19 mouse cellular contexts compared by ENCODE assay signal in the genomic region with DNA sequence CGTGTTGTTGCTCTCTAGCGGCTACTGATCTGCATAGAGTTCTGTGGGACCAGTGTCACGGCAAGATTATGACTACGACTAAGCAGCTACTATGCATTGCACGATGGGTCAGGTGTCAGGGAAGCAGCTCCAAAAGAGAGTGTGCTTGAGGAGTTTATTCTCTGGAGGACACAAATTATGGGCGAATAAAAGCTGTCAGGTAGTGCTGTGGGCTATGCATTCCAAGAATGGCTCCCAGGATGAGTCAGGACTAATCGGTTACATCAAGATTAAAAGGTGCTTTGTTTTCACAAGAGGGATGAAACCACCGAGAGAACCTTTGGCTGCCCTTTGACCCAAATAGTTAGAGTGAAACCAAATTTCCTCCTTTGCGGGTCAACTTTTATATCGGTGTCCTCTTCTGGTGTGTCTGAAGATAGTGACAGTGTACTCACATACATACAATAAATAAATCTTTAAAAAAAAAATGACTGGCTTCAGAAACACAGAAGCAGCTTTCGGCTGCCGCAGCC. TPM values are rescaled to one million over a fixed set of nuclear protein-coding genes. Genes with fewer than 3 reads are reported as not detected.
DNase-seq lines count a peak whose midpoint lies in the region; ATAC-seq and TF ChIP-seq lines count a peak whose summit lies in the region.
"Had no signal": no experiment of that assay in that cellular context is flagged by ENCODE, and none has a peak within 500 bp of the region (broad histone marks: within the 10 kb centered on the region; RNA-seq: fewer than 3 reads in every experiment).

No protein-coding gene starts in this region.

- no peak overlapping the region for H3K9ac ChIP-seq in forebrain, embryonic 15.5 days (replicated peaks)
- H3K9ac ChIP-seq in midbrain, embryonic 13.5 days (replicated peaks) = no peak overlapping the region
- H3K9ac ChIP-seq in midbrain, embryonic 11.5 days (ENCODE audit: low read length) = no peak overlapping the region
- H3K9ac ChIP-seq in intestine, embryonic 16.5 days (ENCODE audit: low read depth, low read length) = no peak overlapping the region
- H3K9ac ChIP-seq in heart, adult 2 months (ENCODE audit: low read depth, low read length) = no peak overlapping the region
- H3K9ac ChIP-seq: embryonic facial prominence, embryonic 15.5 days; heart, embryonic 15.5 days; liver, embryonic 14.5 days; neural tube, embryonic 12.5 days had no signal

- no peak overlapping the region for H3K4me3 ChIP-seq in forebrain, embryonic 10.5 days
- no peak overlapping the region for H3K4me3 ChIP-seq in forebrain, embryonic 15.5 days
- H3K4me3 ChIP-seq in midbrain, embryonic 13.5 days (replicated peaks) = no peak overlapping the region
- no peak overlapping the region for H3K4me3 ChIP-seq in midbrain, embryonic 11.5 days (ENCODE audit: low read depth, low read length)
- H3K4me3 ChIP-seq in intestine, embryonic 16.5 days (ENCODE audit: low read length) = no peak overlapping the region
- H3K4me3 ChIP-seq in heart, adult 2 months = no peak overlapping the region
- H3K4me3 ChIP-seq: embryonic facial prominence, embryonic 15.5 days; heart, embryonic 15.5 days; megakaryocyte, embryonic 14.5 days; neural tube, embryonic 12.5 days had no signal

- H3K27ac ChIP-seq in forebrain, embryonic 10.5 days = peak overlapping the region; percentile 48; the same call in 1 of the 2 replicates
- no peak overlapping the region for H3K27ac ChIP-seq in forebrain, embryonic 15.5 days (replicated peaks)
- peak overlapping the region; percentile 77 for H3K27ac ChIP-seq in midbrain, embryonic 13.5 days
- no peak overlapping the region for H3K27ac ChIP-seq in midbrain, embryonic 11.5 days (ENCODE audit: low read depth, low read length)
- H3K27ac ChIP-seq in intestine, embryonic 16.5 days (ENCODE audit: low read length) = no peak overlapping the region
- no peak overlapping the region for H3K27ac ChIP-seq in heart, adult 2 months
- H3K27ac ChIP-seq: embryonic facial prominence, embryonic 15.5 days; heart, embryonic 15.5 days; liver, embryonic 14.5 days had no signal

- peaks cover 31% of the 10 kb centered on the region for H3K36me3 ChIP-seq in forebrain, embryonic 10.5 days (replicated peaks)
- H3K36me3 ChIP-seq in forebrain, embryonic 15.5 days = peaks cover 11% of the 10 kb centered on the region
- H3K36me3 ChIP-seq in midbrain, embryonic 13.5 days = peaks cover 12% of the 10 kb centered on the region; the same call in 1 of the 2 replicates
- no peaks in the 10 kb centered on the region for H3K36me3 ChIP-seq in midbrain, embryonic 11.5 days (ENCODE audit: control insufficient read depth, insufficient read depth, low read length)
- peaks cover 5% of the 10 kb centered on the region for H3K36me3 ChIP-seq in intestine, embryonic 16.5 days (ENCODE audit: control insufficient read depth, insufficient read depth, low read length)
- no peaks in the 10 kb centered on the region for H3K36me3 ChIP-seq in heart, adult 2 months (ENCODE audit: control insufficient read depth, insufficient read depth, low read length)
- H3K36me3 ChIP-seq: neural tube, embryonic 12.5 days had no signal

- H3K27me3 ChIP-seq in forebrain, embryonic 10.5 days (ENCODE audit: poor library complexity, severe bottlenecking) = no peaks in the 10 kb centered on the region
- no peaks in the 10 kb centered on the region for H3K27me3 ChIP-seq in forebrain, embryonic 15.5 days
- H3K27me3 ChIP-seq in midbrain, embryonic 13.5 days = no peaks in the 10 kb centered on the region
- H3K27me3 ChIP-seq in midbrain, embryonic 11.5 days (ENCODE audit: control insufficient read depth, insufficient read depth, low read length) = no peaks in the 10 kb centered on the region
- H3K27me3 ChIP-seq in intestine, embryonic 16.5 days (replicated peaks; ENCODE audit: control insufficient read depth, insufficient read depth, low read length) = no peaks in the 10 kb centered on the region
- no peaks in the 10 kb centered on the region for H3K27me3 ChIP-seq in heart, adult 2 months (ENCODE audit: control insufficient read depth, insufficient read depth, low read length)
- H3K27me3 ChIP-seq: embryonic facial prominence, embryonic 15.5 days; heart, embryonic 15.5 days; neural tube, embryonic 12.5 days had no signal

- no peak overlapping the region for H3K4me2 ChIP-seq in forebrain, embryonic 15.5 days (replicated peaks)
- no peak overlapping the region for H3K4me2 ChIP-seq in midbrain, embryonic 13.5 days (replicated peaks)
- no peak overlapping the region for H3K4me2 ChIP-seq in midbrain, embryonic 11.5 days
- H3K4me2 ChIP-seq in intestine, embryonic 16.5 days (ENCODE audit: low read depth, low read length) = no peak overlapping the region
- H3K4me2 ChIP-seq: embryonic facial prominence, embryonic 15.5 days; heart, embryonic 15.5 days; neural tube, embryonic 12.5 days had no signal

- TF ChIP-seq EP300 in heart, adult 2 months (IDR thresholded peaks at IDR 0.05; ENCODE audit: insufficient read depth, low read depth, low read length) = no peak

- 80% methylated on average over 12 of the region's 12 CpGs for WGBS in forebrain, embryonic 10.5 days
- WGBS in forebrain, embryonic 15.5 days = 78% methylated on average over 12 of the region's 12 CpGs
- WGBS in midbrain, embryonic 13.5 days = 76% methylated on average over 12 of the region's 12 CpGs
- WGBS in midbrain, embryonic 11.5 days = 80% methylated on average over 12 of the region's 12 CpGs
- 58% methylated on average over 12 of the region's 12 CpGs for WGBS in intestine, embryonic 16.5 days
- 65% methylated on average over 12 of the region's 12 CpGs for WGBS in heart, adult 2 months

- no peak for TF ChIP-seq POLR2A in heart, adult 2 months (IDR thresholded peaks at IDR 0.05; ENCODE audit: insufficient read depth, low read depth, low read length)

- no peak for DNase-seq in forebrain, embryonic 10.5 days (ENCODE audit: extremely low spot score, low spot score)
- DNase-seq in midbrain, embryonic 11.5 days (ENCODE audit: low spot score, missing footprints) = no peak
- DNase-seq in heart, adult 2 months = no peak
- DNase-seq in testis, postnatal 14 days (ENCODE audit: low spot score) = no peak
- DNase-seq in adrenal gland, postnatal 4 days (ENCODE audit: low spot score in 2 of 2) = no peak
- DNase-seq: adrenal gland, postnatal 14 days; cerebellum, adult 9-10 months; gastrocnemius, postnatal 36 days; kidney, postnatal 14 days; lung, postnatal 10 days; thymus, postnatal 14 days had no signal

- peaks cover 24% of the 10 kb centered on the region for H3K4me1 ChIP-seq in forebrain, embryonic 10.5 days
- peaks cover 8% of the 10 kb centered on the region for H3K4me1 ChIP-seq in forebrain, embryonic 15.5 days
- H3K4me1 ChIP-seq in midbrain, embryonic 13.5 days (replicated peaks) = peaks cover 26% of the 10 kb centered on the region
- no peaks in the 10 kb centered on the region; the same call in 1 of the 2 replicates for H3K4me1 ChIP-seq in midbrain, embryonic 11.5 days (ENCODE audit: control insufficient read depth, insufficient read depth, low read length)
- no peaks in the 10 kb centered on the region for H3K4me1 ChIP-seq in intestine, embryonic 16.5 days (ENCODE audit: control insufficient read depth, insufficient read depth, low read length)
- peaks cover 1% of the 10 kb centered on the region; the same call in 1 of the 2 replicates for H3K4me1 ChIP-seq in heart, adult 2 months (ENCODE audit: control insufficient read depth, insufficient read depth, low read length)
- H3K4me1 ChIP-seq: embryonic facial prominence, embryonic 15.5 days; heart, embryonic 15.5 days had no signal

- TF ChIP-seq CTCF in heart, adult 2 months (IDR thresholded peaks at IDR 0.05) = no peak

- ATAC-seq in forebrain, embryonic 15.5 days (replicated peaks) = no peak
- no peak for ATAC-seq in midbrain, embryonic 13.5 days
- ATAC-seq in midbrain, embryonic 11.5 days (ENCODE audit: low FRiP score) = no peak
- ATAC-seq in intestine, embryonic 16.5 days = 0 out of 2 replicates have a peak, but pooled peaks have one; percentile 21

- no peaks in the 10 kb centered on the region for H3K9me3 ChIP-seq in forebrain, embryonic 10.5 days
- H3K9me3 ChIP-seq in forebrain, embryonic 15.5 days = no peaks in the 10 kb centered on the region
- H3K9me3 ChIP-seq in midbrain, embryonic 13.5 days = no peaks in the 10 kb centered on the region
- no peaks in the 10 kb centered on the region for H3K9me3 ChIP-seq in midbrain, embryonic 11.5 days (ENCODE audit: control insufficient read depth, low read length)
- no peaks in the 10 kb centered on the region for H3K9me3 ChIP-seq in intestine, embryonic 16.5 days (ENCODE audit: control insufficient read depth, low read length)
- H3K9me3 ChIP-seq: embryonic facial prominence, embryonic 15.5 days; heart, embryonic 15.5 days; neural tube, embryonic 12.5 days had no signal

- H3K79me2 ChIP-seq in heart, adult 2 months (replicated peaks; ENCODE audit: control insufficient read depth, insufficient read depth, low read length) = no peaks in the 10 kb centered on the region

- intact Hi-C loops in heart, adult 2 months (cut with DNase I) = no loop called here

RNA-seq across cellular contexts. Expression of a gene that starts 23.7 kb away (rescaled TPM):
- 319 and 328 TPM in 2 replicates for polyA plus RNA-seq in forebrain, embryonic 10.5 days (2016; fragmentation: Nextera tagmentation; extraction: Ambion mirVana)
- polyA plus RNA-seq in forebrain, embryonic 15.5 days (2015; fragmentation: Nextera tagmentation; extraction: Ambion mirVana) = 249 and 275 TPM in 2 replicates
- 305 and 312 TPM in 2 replicates for polyA plus RNA-seq in midbrain, embryonic 13.5 days (2015; fragmentation: Nextera tagmentation; extraction: Ambion mirVana)
- 283 and 306 TPM in 2 replicates for polyA plus RNA-seq in midbrain, embryonic 11.5 days (2014; fragmentation: Nextera tagmentation; extraction: Ambion mirVana)
- polyA plus RNA-seq in intestine, embryonic 16.5 days (2015; fragmentation: Nextera tagmentation; extraction: Ambion mirVana) = 258 and 261 TPM in 2 replicates
- 100 to 1,000 TPM; 169 to 173 TPM for total RNA-seq in heart, adult 2 months (2021)
- polyA plus RNA-seq in heart, adult 2 months (2012; rRNA removed) = 32.1 and 49.0 TPM in 2 replicates
- total RNA-seq in adrenal gland, postnatal 4 days (2021) = 100 to 1,000 TPM; 158 to 179 TPM

RNA-seq across cellular contexts. Expression of a gene that starts 23.8 kb away (rescaled TPM):
- 63.1 and 71.7 TPM in 2 replicates for polyA plus RNA-seq in forebrain, embryonic 10.5 days (2016; fragmentation: Nextera tagmentation; extraction: Ambion mirVana)
- polyA plus RNA-seq in forebrain, embryonic 15.5 days (2015; fragmentation: Nextera tagmentation; extraction: Ambion mirVana) = 51.3 and 52.1 TPM in 2 replicates
- 45.3 and 50.1 TPM in 2 replicates for polyA plus RNA-seq in midbrain, embryonic 13.5 days (2015; fragmentation: Nextera tagmentation; extraction: Ambion mirVana)
- polyA plus RNA-seq in midbrain, embryonic 11.5 days (2014; fragmentation: Nextera tagmentation; extraction: Ambion mirVana) = 37.6 TPM in 2 replicates
- 43.9 and 52.0 TPM in 2 replicates for polyA plus RNA-seq in intestine, embryonic 16.5 days (2015; fragmentation: Nextera tagmentation; extraction: Ambion mirVana)
- total RNA-seq in heart, adult 2 months (2021) = 10 to 100 TPM in 1 of 2 experiments, 1 to 10 TPM in 1; 9.6 to 11.5 TPM
- polyA plus RNA-seq in heart, adult 2 months (2012; rRNA removed) = 7.6 and 11.9 TPM in 2 replicates
- total RNA-seq in adrenal gland, postnatal 4 days (2021) = 10 to 100 TPM; 30.2 to 33.2 TPM

RNA-seq across cellular contexts. Expression of a gene that starts 31.9 kb away (rescaled TPM):
- polyA plus RNA-seq in forebrain, embryonic 10.5 days (2016; fragmentation: Nextera tagmentation; extraction: Ambion mirVana) = 51.4 and 56.1 TPM in 2 replicates
- 60.8 and 68.3 TPM in 2 replicates for polyA plus RNA-seq in forebrain, embryonic 15.5 days (2015; fragmentation: Nextera tagmentation; extraction: Ambion mirVana)
- polyA plus RNA-seq in midbrain, embryonic 13.5 days (2015; fragmentation: Nextera tagmentation; extraction: Ambion mirVana) = 55.5 and 59.9 TPM in 2 replicates
- polyA plus RNA-seq in midbrain, embryonic 11.5 days (2014; fragmentation: Nextera tagmentation; extraction: Ambion mirVana) = 56.1 and 61.8 TPM in 2 replicates
- 126 and 133 TPM in 2 replicates for polyA plus RNA-seq in intestine, embryonic 16.5 days (2015; fragmentation: Nextera tagmentation; extraction: Ambion mirVana)
- 10 to 100 TPM; 21.1 to 23.1 TPM for total RNA-seq in heart, adult 2 months (2021)
- 5.0 and 9.8 TPM in 2 replicates for polyA plus RNA-seq in heart, adult 2 months (2012; rRNA removed)
- total RNA-seq in adrenal gland, postnatal 4 days (2021) = 100 to 1,000 TPM; 183 to 197 TPM

RNA-seq across cellular contexts. Expression of a gene that starts 52.0 kb away (rescaled TPM):
- 167 and 169 TPM in 2 replicates for polyA plus RNA-seq in forebrain, embryonic 10.5 days (2016; fragmentation: Nextera tagmentation; extraction: Ambion mirVana)
- polyA plus RNA-seq in forebrain, embryonic 15.5 days (2015; fragmentation: Nextera tagmentation; extraction: Ambion mirVana) = 127 and 128 TPM in 2 replicates
- polyA plus RNA-seq in midbrain, embryonic 13.5 days (2015; fragmentation: Nextera tagmentation; extraction: Ambion mirVana) = 132 and 135 TPM in 2 replicates
- 173 and 176 TPM in 2 replicates for polyA plus RNA-seq in midbrain, embryonic 11.5 days (2014; fragmentation: Nextera tagmentation; extraction: Ambion mirVana)
- 100.0 and 107 TPM in 2 replicates for polyA plus RNA-seq in intestine, embryonic 16.5 days (2015; fragmentation: Nextera tagmentation; extraction: Ambion mirVana)
- 10 to 100 TPM; 42.3 to 46.1 TPM for total RNA-seq in heart, adult 2 months (2021)
- polyA plus RNA-seq in heart, adult 2 months (2012; rRNA removed) = 8.5 and 15.6 TPM in 2 replicates
- 10 to 100 TPM; 80.2 to 84.5 TPM for total RNA-seq in adrenal gland, postnatal 4 days (2021)

Comparison
In these comparisons a context has a peak if more than half of its experiments do, and no peak if none do; other contexts are left out.
1. H3K27ac ChIP-seq: peak in forebrain, embryonic 10.5 days (single experiment) and midbrain, embryonic 13.5 days (single experiment); none in forebrain, embryonic 15.5 days (single experiment), midbrain, embryonic 11.5 days (single experiment), intestine, embryonic 16.5 days (single experiment) and heart, adult 2 months (single experiment).